Mouse (Mus musculus) stomach, postnatal 0 days (tissue): Measurements from ENCODE around the gene Foxc2. TPM values are rescaled to one million over a fixed set of nuclear protein-coding genes. Genes with fewer than 3 reads are reported as not detected.

Experiments used
- ATAC-seq: fragments of 200-750 bp; cut with Nextera tagmentation; 2 replicates; pipeline ENCODE4 v1.8.0; 2017; ENCODE audit not compliant: low FRiP score, low TSS enrichment
- DNase-seq: peaks from one replicate; pipeline ENCODE4 v3.0.0-alpha.2; 2016; ENCODE audit warnings: low spot score
- H3K27ac ChIP-seq: fragments of 300-500 bp; sonication (generic); replicated peaks from 2 replicates; pipeline ENCODE4 v1.5.1; 2014; ENCODE audit warnings: mild to moderate bottlenecking, control low read depth
- H3K27me3 ChIP-seq: fragments of 300-500 bp; sonication (generic); 2 replicates; pipeline ENCODE4 v1.6.1; 2014; ENCODE audit warnings: low read length; ENCODE audit not compliant: control insufficient read depth, insufficient read depth
- H3K36me3 ChIP-seq: fragments of 300-500 bp; sonication (generic); 2 replicates; pipeline ENCODE4 v1.6.1; 2014; ENCODE audit warnings: low read length, mixed read lengths; ENCODE audit not compliant: control insufficient read depth, insufficient read depth
- H3K4me1 ChIP-seq: fragments of 300-500 bp; sonication (generic); replicated peaks from 2 replicates; pipeline ENCODE4 v1.6.1; 2014; ENCODE audit warnings: antibody characterized with exemption; ENCODE audit not compliant: control insufficient read depth, insufficient read depth
- H3K4me2 ChIP-seq: fragments of 300-500 bp; sonication (generic); replicated peaks from 2 replicates; pipeline ENCODE4 v1.6.1; 2014; ENCODE audit warnings: low read depth, mild to moderate bottlenecking, control low read depth, moderate library complexity
- H3K4me3 ChIP-seq: fragments of 300-500 bp; sonication (generic); 2 replicates; pipeline ENCODE4 v1.5.1; 2014; ENCODE audit warnings: low read depth, low read length, control low read depth
- H3K9ac ChIP-seq: fragments of 300-500 bp; sonication (generic); 2 replicates; pipeline ENCODE4 v1.6.1; 2014; ENCODE audit warnings: mild to moderate bottlenecking, low read length, control low read depth, mixed read lengths
- H3K9me3 ChIP-seq: fragments of 300-500 bp; sonication (generic); 2 replicates; pipeline ENCODE4 v1.6.1; 2016; ENCODE audit warnings: low read length; ENCODE audit not compliant: control insufficient read depth
- CTCF ChIP-seq: IDR thresholded peaks from 2 replicates; pipeline ENCODE4 v1.5.1; 2016; ENCODE audit warnings: antibody characterized with exemption, low read depth, mild to moderate bottlenecking, moderate library complexity
- EP300 ChIP-seq: optimal IDR thresholded peaks from 2 replicates; pipeline ENCODE3; 2016; ENCODE audit warnings: antibody characterized with exemption
- WGBS: fragments of 180-500 bp; shearing (Covaris S2); extraction: QIAGEN DNeasy Blood & Tissue Kit; methylation state at CpG from one replicate; pipeline ENCODE4 v1.1.7; 2014; 5-methylcytosine and 5-hydroxymethylcytosine counted together
- polyA plus RNA-seq: library from polyadenylated mRNA; unstranded; fragments of >200 nt; fragmentation: Nextera tagmentation; extraction: Ambion mirVana; gene quantifications from 2 replicates; pipeline ENCODE4 v1.2.1, GENCODE M21; 2015

The Foxc2 gene
- polyA plus RNA-seq, 1 experiment from 2014 or later, result 0.40 TPM

- TF ChIP-seq EP300 (no peak), CTCF (no peak)
- Histone ChIP-seq H3K27me3 (peaks cover 27% of the 10 kb centered on the region), H3K9me3 (0 out of 2 replicates have a peak, but pooled peaks cover 3% of the 10 kb centered on the region), H3K4me1 (no peaks in the 10 kb centered on the region), H3K27ac (no peak overlapping the region), H3K36me3 (no peaks in the 10 kb centered on the region; the same call in 1 of the 2 replicates), H3K4me2 (no peak overlapping the region), H3K9ac (no peak overlapping the region), H3K4me3 (no peak overlapping the region)
- ATAC-seq, result no peak
- 36% methylated on average over 18 of the region's 18 CpGs for WGBS
- no peak for DNase-seq
Observed at GRCm38 (mm10) chr8:121118634-121119420, 2.9 kb downstream of the Foxc2 start.

GRCm38 (mm10) chr8:121119635-121120455, 3.9 kb downstream of the Foxc2 start:
- ATAC-seq (no peak), DNase-seq (no peak)
- Histone ChIP-seq H3K4me1 (no peaks in the 10 kb centered on the region), H3K36me3 (no peaks in the 10 kb centered on the region; the same call in 1 of the 2 replicates), H3K4me2 (no peak overlapping the region), H3K27me3 (peaks cover 29% of the 10 kb centered on the region), H3K9ac (no peak overlapping the region), H3K9me3 (0 out of 2 replicates have a peak, but pooled peaks cover 3% of the 10 kb centered on the region), H3K27ac (no peak overlapping the region), H3K4me3 (no peak overlapping the region)
- TF ChIP-seq EP300 (no peak), CTCF (no peak)
- WGBS, result 54% methylated on average over 12 of the region's 12 CpGs

GRCm38 (mm10) chr8:121120456-121121419, 4.8 kb downstream of the Foxc2 start:
- ATAC-seq (no peak), DNase-seq (no peak)
- Histone ChIP-seq H3K36me3 (no peaks in the 10 kb centered on the region), H3K4me3 (no peak overlapping the region), H3K27me3 (peaks cover 25% of the 10 kb centered on the region), H3K4me2 (no peak overlapping the region), H3K27ac (no peak overlapping the region), H3K9me3 (0 out of 2 replicates have a peak, but pooled peaks cover 3% of the 10 kb centered on the region), H3K4me1 (0 out of 2 replicates have a peak, but pooled peaks cover 2% of the 10 kb centered on the region), H3K9ac (no peak overlapping the region)
- no peak for TF ChIP-seq EP300
- no peak for TF ChIP-seq CTCF
- 47% methylated on average over 17 of the region's 17 CpGs for WGBS

- no peak for DNase-seq
- Histone ChIP-seq H3K9ac (no peak overlapping the region), H3K4me1 (0 out of 2 replicates have a peak, but pooled peaks cover 4% of the 10 kb centered on the region), H3K27ac (no peak overlapping the region), H3K4me3 (no peak overlapping the region), H3K9me3 (0 out of 2 replicates have a peak, but pooled peaks cover 3% of the 10 kb centered on the region), H3K4me2 (no peak overlapping the region), H3K27me3 (peaks cover 21% of the 10 kb centered on the region), H3K36me3 (no peaks in the 10 kb centered on the region)
- 43% methylated on average over 8 of the region's 8 CpGs for WGBS
- TF ChIP-seq EP300 (no peak), CTCF (no peak)
- no peak for ATAC-seq
Observed at GRCm38 (mm10) chr8:121121704-121122103, 5.7 kb downstream of the Foxc2 start.

GRCm38 (mm10) chr8:121122368-121122767, 6.4 kb downstream of the Foxc2 start:
- H3K4me3 ChIP-seq, result no peak overlapping the region
- ATAC-seq (no peak), DNase-seq (no peak)
- H3K4me1 ChIP-seq, result 0 out of 2 replicates have a peak, but pooled peaks cover 4% of the 10 kb centered on the region
- no peak overlapping the region for H3K27ac ChIP-seq
- H3K4me2 ChIP-seq, result no peak overlapping the region
- no peak for TF ChIP-seq EP300
- no peak for TF ChIP-seq CTCF
- no peaks in the 10 kb centered on the region for H3K9me3 ChIP-seq
- 42% methylated on average over 7 of the region's 7 CpGs for WGBS
- H3K9ac ChIP-seq, result no peak overlapping the region
- peaks cover 18% of the 10 kb centered on the region for H3K27me3 ChIP-seq
- no peaks in the 10 kb centered on the region for H3K36me3 ChIP-seq
